Mouse (Mus musculus) left cerebral cortex, adult 8-10 months (tissue): ENCODE results near the gene Rnf217. TPM values are rescaled to one million over a fixed set of nuclear protein-coding genes. Genes with fewer than 3 reads are reported as not detected.
A peak's percentile ranks its signal among the peaks of the same experiment; 100 is the strongest.

ENCODE experiments used
- DNase-seq, 2 experiments: peaks; one replicate each; pipeline ENCODE4 v3.0.0; 2022; ENCODE audit warnings: low spot score in 2 of 2
- total RNA-seq, 4 experiments: library from RNA; stranded (reverse); gene quantifications; 2 replicates each; pipeline ENCODE4 v1.2.4; 2022

Rnf217 gene
- total RNA-seq, 4 experiments from 2014 or later = 9.3 to 11.8 (median 10.4) TPM

- DNase-seq = no peak
Measured at GRCm38 (mm10) chr10:31501644-31502043, 107.3 kb downstream of the Rnf217 start.

GRCm38 (mm10) chr10:31496931-31497330 is 112.1 kb downstream of the Rnf217 start:
- DNase-seq = no peak

- no peak for DNase-seq
Measured at GRCm38 (mm10) chr10:31495826-31496225, 113.2 kb downstream of the Rnf217 start.

GRCm38 (mm10) chr10:31494296-31494695 is 114.7 kb downstream of the Rnf217 start:
- no peak for DNase-seq

GRCm38 (mm10) chr10:31467043-31467898 is 141.7 kb downstream of the Rnf217 start:
- DNase-seq = no peak

GRCm38 (mm10) chr10:31465840-31466541 is 143.0 kb downstream of the Rnf217 start:
- no peak for DNase-seq

GRCm38 (mm10) chr10:31465424-31465823 is 143.6 kb downstream of the Rnf217 start:
- DNase-seq = no peak

GRCm38 (mm10) chr10:31463044-31463443 is 145.9 kb downstream of the Rnf217 start:
- DNase-seq = no peak

GRCm38 (mm10) chr10:31456806-31457205 is 152.2 kb downstream of the Rnf217 start:
- DNase-seq = no peak

GRCm38 (mm10) chr10:31447083-31447482 is 161.9 kb downstream of the Rnf217 start:
- no peak for DNase-seq

- DNase-seq = peak; percentile 71 to 73
Measured at GRCm38 (mm10) chr10:31445291-31446124, 163.5 kb downstream of the Rnf217 start, which contains the start of gene Tpd52l1. Gene Tpd52l1 (minus strand): TSS chr10:31445958.

- no peak for DNase-seq
Measured at GRCm38 (mm10) chr10:31444206-31444605, 164.8 kb downstream of the Rnf217 start.

Other genes with a start within 250 kb of the Rnf217 start
- gene Tpd52l1, start 163.2 kb downstream of the Rnf217 start, total RNA-seq = 10 to 100 TPM; 24.8 to 31.1 (median 28.1) TPM